Mouse (Mus musculus) layer of hippocampus, postnatal 25 days (tissue): Measurements from ENCODE around the gene Cd63. TPM values are rescaled to one million over a fixed set of nuclear protein-coding genes. Genes with fewer than 3 reads are reported as not detected.

Source experiments
- DNase-seq, 2 experiments: peaks; one replicate each; pipeline ENCODE4 v3.0.0; 2022; ENCODE audit warnings: mixed read lengths in 2 of 2, low spot score in 1 of 2; ENCODE audit errors: extremely low spot score in 1 of 2
- total RNA-seq, 2 experiments: library from RNA; stranded (reverse); gene quantifications; 2 replicates each; pipeline ENCODE4 v1.2.3; 2021

Cd63 gene
- total RNA-seq, 2 experiments from 2014 or later = 76.6 to 84.7 TPM

DNA sequence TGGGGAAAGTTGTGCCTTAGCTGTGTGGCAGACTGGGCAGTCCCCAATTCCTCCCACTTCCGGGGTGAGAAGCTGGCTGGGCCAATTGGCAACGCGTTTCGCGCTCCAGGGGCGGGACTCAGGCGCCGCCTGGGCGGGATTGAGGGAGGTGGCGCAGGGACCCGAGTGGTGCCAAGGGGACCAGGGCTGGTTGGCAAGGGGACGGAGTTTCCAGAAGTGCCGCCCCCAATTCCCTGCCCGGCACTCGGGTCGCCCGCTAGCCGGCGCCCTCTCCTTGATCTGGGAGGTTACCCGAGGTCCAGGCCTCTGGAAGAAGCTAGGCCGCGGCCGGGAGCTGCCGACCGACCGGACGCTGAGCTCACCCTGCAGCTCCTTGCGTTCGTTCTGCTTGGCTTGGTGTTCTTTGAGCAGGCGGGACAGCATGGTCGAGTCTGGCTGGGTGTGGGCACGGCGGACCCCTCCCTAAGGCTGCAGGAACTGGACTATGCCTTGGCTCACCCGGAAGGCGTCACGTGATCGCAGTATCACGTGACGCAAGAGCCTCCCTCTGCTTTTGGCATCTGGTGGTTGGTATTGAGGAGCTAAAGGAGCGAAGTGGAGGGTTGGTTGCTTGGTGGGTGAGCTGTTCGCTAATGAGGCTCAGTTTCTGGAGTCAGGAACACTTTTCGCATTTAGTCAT is 22.4 kb downstream of the Cd63 start:
- DNase-seq = peak; percentile 80 to 87

DNA sequence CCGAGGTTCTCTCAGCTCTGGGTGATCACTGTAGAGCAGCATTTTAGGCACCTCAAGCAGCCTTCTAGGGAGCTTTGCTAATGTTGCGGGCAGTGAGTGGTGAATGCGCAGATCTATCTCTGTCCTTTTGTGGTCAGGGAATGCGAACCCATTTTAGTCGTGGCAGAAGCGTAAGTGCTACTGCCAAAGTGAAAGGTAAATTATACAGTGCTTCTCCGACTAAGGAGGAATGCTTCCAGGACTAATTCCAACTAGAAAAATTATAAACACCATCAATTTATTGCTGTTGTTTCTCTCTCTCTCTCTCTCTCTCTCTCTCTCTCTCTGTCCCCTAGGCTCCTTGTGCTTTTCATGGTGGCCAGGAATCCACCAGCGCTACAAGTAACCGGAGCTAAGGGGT is 23.1 kb downstream of the Cd63 start, which contains the start of gene Bloc1s1:
Gene Bloc1s1 (minus strand): TSS at position 101 of the 400 bp plus-strand sequence.
- DNase-seq = no peak

DNA sequence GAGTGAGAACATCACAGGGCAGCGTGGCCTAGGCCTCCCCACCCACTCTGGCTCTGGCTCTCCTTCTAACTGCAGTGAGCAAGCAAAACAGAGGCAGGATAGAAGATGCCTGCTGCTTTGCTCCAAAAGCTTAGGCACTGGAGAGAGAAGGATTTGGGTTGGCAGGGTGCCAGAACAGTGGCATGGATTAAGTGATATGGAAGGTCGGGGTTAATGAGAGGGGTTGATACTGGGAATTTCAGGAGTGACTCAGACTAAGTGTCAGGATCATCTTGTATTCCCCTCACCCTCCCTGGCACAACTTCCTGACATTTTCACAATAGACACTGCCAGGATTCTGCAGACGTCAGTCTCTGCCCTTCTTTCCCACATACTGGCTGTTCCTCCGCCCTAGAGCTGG is 27.6 kb downstream of the Cd63 start:
- DNase-seq = no peak

- DNase-seq = no peak
Measured at GRCm38 (mm10) chr10:128929638-128930378, 29.0 kb downstream of the Cd63 start.

GRCm38 (mm10) chr10:128931441-128931840 is 30.7 kb downstream of the Cd63 start:
- DNase-seq = no peak

DNA sequence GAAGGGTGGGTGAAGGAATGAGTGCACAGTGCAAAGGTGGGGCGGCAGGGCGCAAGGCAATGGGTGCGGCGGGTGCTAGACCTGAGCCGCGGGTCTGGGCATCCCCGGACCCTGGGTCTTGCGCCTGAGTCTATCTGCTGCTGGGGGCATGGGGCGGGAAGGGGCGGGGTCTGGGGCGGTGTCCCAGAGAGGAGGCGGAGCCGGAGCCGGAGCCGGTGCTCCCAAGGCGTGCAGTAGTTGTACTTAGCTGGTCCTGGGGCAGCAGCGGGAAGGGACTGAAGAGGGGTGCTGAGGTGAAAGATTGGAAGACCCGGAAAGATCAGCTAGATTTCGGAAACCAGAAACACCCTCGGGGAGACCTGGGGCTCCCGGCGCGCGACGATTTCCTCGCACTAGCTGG is 32.8 kb downstream of the Cd63 start, which contains the start of gene Itga7:
Gene Itga7 (plus strand): TSS at position 245 of the 400 bp plus-strand sequence.
- DNase-seq = no peak

- no peak for DNase-seq
Measured at GRCm38 (mm10) chr10:128933976-128934721, 33.4 kb downstream of the Cd63 start.

DNA sequence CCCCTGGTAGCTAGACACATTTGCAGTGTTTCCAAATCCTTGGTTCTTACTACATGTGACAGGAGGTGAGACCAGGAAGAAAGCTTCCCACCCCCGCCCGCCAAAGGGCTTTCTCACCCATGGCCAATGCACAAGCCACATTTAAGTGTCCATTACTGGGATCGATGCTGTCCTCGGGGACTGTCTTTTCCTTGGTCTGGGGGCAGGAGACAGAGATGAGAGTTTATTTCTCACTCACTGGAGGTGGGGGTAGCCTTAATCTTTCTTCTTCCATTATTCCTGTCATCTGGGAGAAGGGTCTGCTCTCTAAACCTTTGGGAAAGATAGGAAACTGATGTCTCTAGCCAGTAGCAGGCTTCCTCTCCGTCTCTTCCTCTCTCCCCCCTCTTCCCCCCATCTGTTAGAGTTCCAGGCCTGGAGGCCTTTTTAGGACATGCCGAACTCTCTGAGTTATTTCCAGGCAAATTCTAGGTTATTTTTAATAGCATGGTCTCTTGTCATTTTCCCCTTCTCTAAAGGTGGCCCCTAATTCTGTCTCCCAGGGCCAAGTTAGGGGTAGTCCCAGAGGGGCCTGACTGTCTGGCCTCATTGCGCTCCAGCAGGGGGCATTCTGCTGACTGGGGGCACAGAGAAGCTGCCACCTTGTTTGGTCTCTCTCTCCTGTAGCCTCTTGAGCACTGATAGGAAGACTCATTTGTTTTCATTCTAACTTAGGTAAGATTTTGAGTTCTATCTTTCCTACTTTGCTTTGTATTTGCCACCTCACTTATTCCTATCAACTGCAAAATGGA is 34.4 kb downstream of the Cd63 start:
- no peak for DNase-seq

GRCm38 (mm10) chr10:128935826-128936440 is 35.1 kb downstream of the Cd63 start:
- DNase-seq = no peak

- DNase-seq = no peak
Measured at GRCm38 (mm10) chr10:128937756-128938390, 37.1 kb downstream of the Cd63 start.

GRCm38 (mm10) chr10:128938457-128938856 is 37.7 kb downstream of the Cd63 start:
- DNase-seq = no peak

DNA sequence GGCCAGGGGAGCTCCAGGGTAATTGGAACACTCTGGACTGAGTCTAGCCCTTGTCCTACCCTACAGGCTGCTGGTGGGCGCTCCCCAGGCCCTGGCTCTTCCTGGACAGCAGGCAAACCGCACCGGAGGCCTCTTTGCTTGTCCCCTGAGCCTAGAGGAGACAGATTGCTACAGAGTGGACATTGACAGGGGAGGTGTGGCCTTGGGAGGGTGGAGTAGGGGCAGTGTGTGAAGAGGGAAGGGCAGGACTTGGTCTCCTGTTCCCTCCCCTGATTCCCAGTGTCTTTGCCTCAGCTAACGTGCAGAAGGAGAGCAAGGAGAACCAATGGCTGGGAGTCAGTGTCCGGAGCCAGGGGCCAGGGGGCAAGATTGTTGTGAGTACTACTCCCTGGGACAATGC is 38.2 kb downstream of the Cd63 start:
- DNase-seq = no peak

- DNase-seq = no peak
Measured at GRCm38 (mm10) chr10:128940475-128941061, 39.8 kb downstream of the Cd63 start.

DNA sequence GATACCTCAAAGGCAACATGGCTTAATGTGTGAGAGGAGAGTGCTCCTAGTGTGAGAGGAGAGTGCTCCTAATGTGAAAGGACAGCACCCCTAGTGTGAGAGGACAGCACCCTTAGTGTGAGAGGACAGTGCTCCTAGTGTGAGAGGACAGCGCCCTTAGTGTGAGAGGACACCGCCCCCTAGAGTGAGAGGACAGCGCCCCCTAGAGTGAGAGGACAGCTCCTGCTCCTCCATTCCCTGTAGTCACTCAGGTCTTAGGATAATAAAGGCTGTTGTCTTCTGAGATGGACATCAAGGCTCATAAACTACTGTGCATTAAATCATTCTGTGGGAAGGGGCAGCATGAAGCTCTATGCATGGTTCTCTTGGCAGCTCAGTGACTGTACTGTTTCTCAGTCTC is 44.9 kb downstream of the Cd63 start:
- DNase-seq = peak in 1 of 2 experiments; percentile 45

GRCm38 (mm10) chr10:128947496-128947895 is 46.7 kb downstream of the Cd63 start:
- DNase-seq = no peak

DNA sequence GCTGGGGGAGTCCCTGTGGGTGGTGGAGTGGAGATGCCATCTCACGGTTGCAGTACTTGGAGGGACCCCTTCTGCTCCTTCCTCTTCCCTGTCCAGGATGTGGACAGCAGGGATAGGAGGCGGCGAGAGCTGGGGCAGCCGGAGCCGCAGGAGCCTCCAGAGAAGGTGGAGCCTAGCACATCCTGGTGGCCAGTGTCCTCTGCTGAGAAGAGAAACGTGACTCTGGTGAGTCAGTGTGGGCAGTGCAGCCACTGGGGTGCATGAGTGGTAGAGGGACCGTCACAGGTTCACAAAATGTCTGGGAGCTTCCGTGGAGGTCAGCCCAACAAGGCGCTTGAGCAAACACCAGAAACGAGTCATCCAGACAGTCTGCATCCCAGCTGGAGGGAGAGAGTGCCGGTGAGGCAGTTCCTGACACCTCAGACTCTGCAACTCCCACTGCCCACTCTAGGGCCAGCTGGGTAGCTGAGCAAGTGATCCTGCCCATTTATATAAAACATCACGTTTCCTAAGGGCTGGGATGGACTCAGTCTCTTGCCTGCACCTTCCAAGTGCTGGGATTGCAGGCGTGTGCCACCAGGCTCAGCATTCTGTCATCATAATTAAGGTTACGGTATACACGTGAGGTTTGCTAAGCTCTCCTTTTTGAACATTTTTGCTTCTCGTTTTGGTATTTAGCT is 49.6 kb downstream of the Cd63 start:
- DNase-seq = no peak

DNA sequence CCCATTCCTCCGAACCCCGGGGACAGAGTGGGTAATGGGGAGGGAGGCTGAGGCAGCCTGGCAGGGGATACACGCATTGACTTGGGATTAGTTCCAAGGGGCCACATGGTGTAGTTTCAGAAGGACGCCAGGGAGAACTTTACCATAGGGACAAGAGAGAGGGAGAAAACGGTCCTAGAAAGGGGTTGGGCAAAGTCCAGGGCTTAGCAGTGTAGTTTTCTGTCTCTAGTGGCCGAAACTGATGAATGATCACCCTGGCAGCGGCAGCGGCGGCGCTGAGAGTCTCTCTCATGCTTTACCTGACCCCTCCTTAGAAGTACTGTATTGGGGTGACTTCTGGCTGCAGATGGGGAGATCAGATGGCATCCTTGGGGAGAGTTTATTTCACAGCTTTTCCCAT is 57.6 kb downstream of the Cd63 start:
- DNase-seq = no peak

- no peak for DNase-seq
Measured at GRCm38 (mm10) chr10:128960142-128960541, 59.4 kb downstream of the Cd63 start.
